Mouse (Mus musculus): ENCODE measurements at regions not wholly inside any gene's neighbourhood (a gene's known extent, or its start where the extent isn't known, plus 50 kb on each side); places are given as distances from the start of the nearest gene placed in this dataset.

- TF ChIP-seq USF1 (IDR thresholded peaks at IDR 0.05; ENCODE audit: low read depth) (no peak), MYOG (IDR thresholded peaks at IDR 0.05; ENCODE audit: control insufficient read depth, extremely low read depth, insufficient read length) (no peak), CTCF (IDR thresholded peaks at IDR 0.05; ENCODE audit: control insufficient read depth, insufficient read depth, insufficient read length) (no peak), CEBPB (IDR thresholded peaks at IDR 0.05; ENCODE audit: low read depth) (no peak), MYOD1 (IDR thresholded peaks at IDR 0.05; ENCODE audit: control insufficient read depth, insufficient read length, low read depth) (no peak), FOSL1 (IDR thresholded peaks at IDR 0.05; ENCODE audit: insufficient read depth, low read length, poor library complexity, severe bottlenecking) (no peak)
Observed at GRCm38 (mm10) chr2:19759577-19759976, 102.0 kb downstream of the Otud1 start.
